Mouse (Mus musculus) hindbrain, embryonic 15.5 days (tissue): ENCODE measurements at regions not wholly inside any gene's neighbourhood (a gene's known extent, or its start where the extent isn't known, plus 50 kb on each side); places are given as distances from the start of the nearest gene placed in this dataset.

Experiments
- ATAC-seq: fragments of 200-750 bp; cut with Nextera tagmentation; 2 replicates; pipeline ENCODE4 v1.8.0; 2017; ENCODE audit warnings: low read depth, moderate number of reproducible peaks, moderate TSS enrichment; ENCODE audit not compliant: low FRiP score
- H3K27ac ChIP-seq: fragments of 300-500 bp; sonication (generic); replicated peaks from 2 replicates; pipeline ENCODE4 v1.5.1; 2015; ENCODE audit warnings: mild to moderate bottlenecking, inconsistent platforms
- H3K27me3 ChIP-seq: fragments of 300-500 bp; sonication (generic); 2 replicates; pipeline ENCODE4 v1.6.1; 2015; ENCODE audit warnings: control low read depth, inconsistent platforms
- H3K36me3 ChIP-seq: fragments of 300-500 bp; sonication (generic); 2 replicates; pipeline ENCODE4 v1.6.1; 2015; ENCODE audit warnings: control low read depth, inconsistent platforms
- H3K4me1 ChIP-seq: fragments of 300-500 bp; sonication (generic); replicated peaks from 2 replicates; pipeline ENCODE4 v1.6.1; 2015; ENCODE audit warnings: control low read depth, inconsistent platforms
- H3K4me2 ChIP-seq: fragments of 300-500 bp; sonication (generic); 2 replicates; pipeline ENCODE4 v1.6.1; 2015; ENCODE audit warnings: moderate library complexity, mild to moderate bottlenecking, inconsistent platforms
- H3K4me3 ChIP-seq: fragments of 300-500 bp; sonication (generic); 2 replicates; pipeline ENCODE4 v1.5.1; 2015; ENCODE audit warnings: mild to moderate bottlenecking, inconsistent platforms
- H3K9ac ChIP-seq: fragments of 300-500 bp; sonication (generic); 2 replicates; pipeline ENCODE4 v1.6.1; 2015; ENCODE audit warnings: inconsistent platforms
- H3K9me3 ChIP-seq: fragments of 300-500 bp; sonication (generic); 2 replicates; pipeline ENCODE4 v1.6.1; 2016; ENCODE audit warnings: control low read depth, inconsistent platforms
- WGBS: fragments of 180-500 bp; shearing (Covaris S2); methylation state at CpG from one replicate; pipeline ENCODE4 v1.1.7; 2015; 5-methylcytosine and 5-hydroxymethylcytosine counted together

DNA sequence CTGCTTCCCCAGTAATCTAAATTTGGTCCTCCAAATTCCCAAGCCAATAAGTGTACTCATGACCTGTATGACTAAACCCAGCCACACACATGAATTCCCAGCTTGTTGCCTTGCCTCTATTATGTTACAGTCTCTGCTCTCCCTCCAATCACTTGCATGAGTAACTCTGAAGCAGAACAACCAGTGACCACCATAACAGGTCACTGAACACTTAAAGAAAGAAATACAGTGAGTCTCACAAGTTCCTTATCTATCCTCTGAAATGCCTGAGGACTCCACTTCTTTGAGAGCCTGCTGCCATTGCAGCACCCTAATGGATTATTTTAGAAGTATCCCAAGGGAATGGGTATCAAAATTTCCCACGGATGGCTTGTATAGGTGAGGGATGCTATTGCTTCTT, 909.7 kb downstream of the Sorcs3 start:
- H3K4me2 ChIP-seq: no peak overlapping the region
- no peaks in the 10 kb centered on the region for H3K9me3 ChIP-seq
- no peaks in the 10 kb centered on the region for H3K27me3 ChIP-seq
- ATAC-seq: no peak
- H3K4me1 ChIP-seq: no peaks in the 10 kb centered on the region
- no peaks in the 10 kb centered on the region for H3K36me3 ChIP-seq
- 31% methylated on average over 1 of the region's 1 CpGs for WGBS
- no peak overlapping the region for H3K9ac ChIP-seq
- H3K4me3 ChIP-seq: no peak overlapping the region
- no peak overlapping the region for H3K27ac ChIP-seq

GRCm38 (mm10) chr19:49131664-49132063, 925.8 kb downstream of the Sorcs3 start:
- ATAC-seq: no peak
- no peaks in the 10 kb centered on the region for H3K36me3 ChIP-seq
- no peak overlapping the region for H3K4me2 ChIP-seq
- no peaks in the 10 kb centered on the region for H3K27me3 ChIP-seq
- no peaks in the 10 kb centered on the region for H3K9me3 ChIP-seq
- H3K27ac ChIP-seq: no peak overlapping the region
- no peaks in the 10 kb centered on the region; the same call in 1 of the 2 replicates for H3K4me1 ChIP-seq
- no peak overlapping the region for H3K9ac ChIP-seq
- no peak overlapping the region for H3K4me3 ChIP-seq
- 9% methylated on average over 4 of the region's 4 CpGs for WGBS

DNA sequence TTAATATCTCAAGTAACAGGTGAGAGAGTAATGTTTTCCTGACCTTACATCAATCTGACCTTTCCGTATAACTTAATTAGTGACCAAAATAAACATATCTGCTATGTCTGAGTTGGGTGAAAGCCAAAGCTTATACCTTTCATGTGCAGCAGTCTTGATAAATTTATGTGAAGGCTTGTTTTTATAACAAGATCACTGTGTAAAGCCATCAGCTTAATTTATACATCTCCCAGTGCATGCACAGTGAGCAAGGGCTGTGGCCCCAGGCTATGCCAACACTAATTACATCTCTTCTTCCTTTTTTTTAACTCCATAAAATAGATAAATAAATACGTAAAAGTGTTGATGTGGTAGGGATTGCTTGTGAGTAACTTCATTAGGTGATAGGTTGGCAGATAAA, 966.3 kb downstream of the Sorcs3 start:
- Histone ChIP-seq H3K9ac (no peak overlapping the region), H3K4me2 (no peak overlapping the region), H3K36me3 (no peaks in the 10 kb centered on the region), H3K4me3 (no peak overlapping the region), H3K27me3 (no peaks in the 10 kb centered on the region), H3K27ac (no peak overlapping the region), H3K9me3 (no peaks in the 10 kb centered on the region), H3K4me1 (no peaks in the 10 kb centered on the region)
- ATAC-seq: no peak
- 80% methylated on average over 2 of the region's 2 CpGs for WGBS

GRCm38 (mm10) chr19:49207971-49208370, 1002.1 kb downstream of the Sorcs3 start:
- H3K36me3 ChIP-seq: no peaks in the 10 kb centered on the region
- no peak overlapping the region for H3K4me2 ChIP-seq
- H3K27ac ChIP-seq: no peak overlapping the region
- H3K9ac ChIP-seq: no peak overlapping the region
- H3K27me3 ChIP-seq: no peaks in the 10 kb centered on the region
- 65% methylated on average over 3 of the region's 3 CpGs for WGBS
- no peak for ATAC-seq
- no peaks in the 10 kb centered on the region for H3K9me3 ChIP-seq
- H3K4me1 ChIP-seq: no peaks in the 10 kb centered on the region
- H3K4me3 ChIP-seq: no peak overlapping the region

- Histone ChIP-seq H3K9ac (no peak overlapping the region), H3K4me2 (no peak overlapping the region), H3K27me3 (no peaks in the 10 kb centered on the region), H3K27ac (no peak overlapping the region), H3K4me3 (no peak overlapping the region), H3K4me1 (no peaks in the 10 kb centered on the region), H3K36me3 (no peaks in the 10 kb centered on the region), H3K9me3 (no peaks in the 10 kb centered on the region)
- no peak for ATAC-seq
- 64% methylated on average over 2 of the region's 2 CpGs for WGBS
Observed at GRCm38 (mm10) chr19:49242601-49243000, 1036.8 kb downstream of the Sorcs3 start.

GRCm38 (mm10) chr19:49245114-49245714, 1039.4 kb downstream of the Sorcs3 start:
- H3K36me3 ChIP-seq: no peaks in the 10 kb centered on the region
- no peaks in the 10 kb centered on the region for H3K27me3 ChIP-seq
- WGBS: 40% methylated on average over 3 of the region's 3 CpGs
- H3K9ac ChIP-seq: no peak overlapping the region
- H3K9me3 ChIP-seq: no peaks in the 10 kb centered on the region
- no peak overlapping the region for H3K4me3 ChIP-seq
- no peak overlapping the region for H3K4me2 ChIP-seq
- no peak overlapping the region for H3K27ac ChIP-seq
- ATAC-seq: no peak
- no peaks in the 10 kb centered on the region for H3K4me1 ChIP-seq

DNA sequence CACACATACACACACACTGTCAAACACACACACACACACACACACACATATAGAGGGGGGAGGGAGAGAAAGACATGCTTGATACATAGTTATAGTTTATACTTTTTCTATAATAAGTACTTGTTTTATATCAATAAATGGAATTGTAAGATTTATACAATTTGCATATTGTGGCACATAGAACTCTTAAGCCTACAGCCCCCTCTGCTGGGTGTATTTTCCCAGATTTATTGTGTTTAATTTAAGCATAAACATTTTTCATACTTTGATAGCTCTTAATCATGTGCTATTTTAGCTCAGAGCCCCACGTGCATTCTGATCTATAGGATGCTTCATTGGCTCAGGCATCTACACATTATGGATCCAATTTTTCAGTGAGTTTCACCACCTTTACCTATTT, 1058.8 kb downstream of the Sorcs3 start:
- H3K36me3 ChIP-seq: no peaks in the 10 kb centered on the region
- H3K9me3 ChIP-seq: no peaks in the 10 kb centered on the region
- H3K27me3 ChIP-seq: no peaks in the 10 kb centered on the region
- ATAC-seq: no peak
- no peaks in the 10 kb centered on the region for H3K4me1 ChIP-seq
- H3K9ac ChIP-seq: no peak overlapping the region
- 59% methylated on average over 1 of the region's 1 CpGs for WGBS
- H3K4me3 ChIP-seq: no peak overlapping the region
- H3K27ac ChIP-seq: no peak overlapping the region
- no peak overlapping the region for H3K4me2 ChIP-seq

DNA sequence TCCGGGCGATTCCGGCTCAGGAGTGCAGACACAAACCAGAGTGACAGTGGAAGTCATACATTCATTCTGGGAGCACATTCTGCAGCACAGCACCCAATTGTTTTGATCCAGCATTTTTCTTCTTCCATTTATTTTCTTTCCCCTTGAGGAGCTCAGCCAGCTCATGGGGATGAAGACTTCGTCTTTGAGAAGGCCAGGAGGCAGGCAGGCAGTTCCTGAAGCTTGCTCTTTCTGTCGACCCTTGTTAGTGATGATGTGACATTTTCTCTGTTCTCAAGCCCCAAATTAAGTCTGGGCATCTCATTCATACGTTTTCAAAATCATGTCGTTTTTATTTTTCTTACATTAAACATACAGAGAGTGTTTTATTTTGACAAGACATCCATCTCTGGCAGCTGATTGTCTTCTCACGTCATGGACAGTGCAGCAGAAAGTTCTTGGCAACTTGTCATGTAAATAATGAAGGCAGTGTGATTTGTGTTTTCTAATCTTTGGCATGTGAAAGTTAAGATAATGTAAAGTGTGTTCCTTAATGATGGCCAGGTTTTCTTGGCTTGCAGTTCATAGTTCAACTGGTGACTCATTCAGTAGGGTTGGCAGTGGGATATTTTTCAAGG, 1062.1 kb downstream of the Sorcs3 start:
- Histone ChIP-seq H3K36me3 (no peaks in the 10 kb centered on the region), H3K4me2 (no peak overlapping the region), H3K4me3 (no peak overlapping the region), H3K9me3 (no peaks in the 10 kb centered on the region), H3K27me3 (no peaks in the 10 kb centered on the region), H3K4me1 (no peaks in the 10 kb centered on the region), H3K27ac (no peak overlapping the region), H3K9ac (no peak overlapping the region)
- WGBS: 70% methylated on average over 8 of the region's 8 CpGs
- ATAC-seq: no peak

GRCm38 (mm10) chr19:49282626-49283261, 1076.9 kb downstream of the Sorcs3 start:
- Histone ChIP-seq H3K4me2 (no peak overlapping the region), H3K4me1 (0 out of 2 replicates have a peak, but pooled peaks cover 4% of the 10 kb centered on the region), H3K4me3 (no peak overlapping the region), H3K27ac (no peak overlapping the region), H3K9ac (no peak overlapping the region), H3K27me3 (no peaks in the 10 kb centered on the region), H3K36me3 (no peaks in the 10 kb centered on the region), H3K9me3 (no peaks in the 10 kb centered on the region)
- 31% methylated on average over 8 of the region's 8 CpGs for WGBS
- ATAC-seq: no peak

GRCm38 (mm10) chr19:49294980-49295379, 1089.2 kb downstream of the Sorcs3 start:
- H3K27ac ChIP-seq: no peak overlapping the region
- H3K4me2 ChIP-seq: no peak overlapping the region
- H3K9ac ChIP-seq: no peak overlapping the region
- H3K27me3 ChIP-seq: no peaks in the 10 kb centered on the region
- ATAC-seq: no peak
- H3K4me1 ChIP-seq: peaks cover 5% of the 10 kb centered on the region
- no peaks in the 10 kb centered on the region for H3K36me3 ChIP-seq
- no peaks in the 10 kb centered on the region for H3K9me3 ChIP-seq
- no peak overlapping the region for H3K4me3 ChIP-seq
- WGBS: 81% methylated on average over 2 of the region's 2 CpGs

GRCm38 (mm10) chr19:49299351-49300271, 1093.8 kb downstream of the Sorcs3 start:
- peak; percentile 69 for ATAC-seq
- Histone ChIP-seq H3K27ac (no peak overlapping the region), H3K27me3 (no peaks in the 10 kb centered on the region), H3K4me2 (peak overlapping the region; percentile 12), H3K9me3 (no peaks in the 10 kb centered on the region), H3K36me3 (no peaks in the 10 kb centered on the region), H3K4me1 (peaks cover 5% of the 10 kb centered on the region), H3K9ac (no peak overlapping the region), H3K4me3 (0 out of 2 replicates have a peak overlapping the region, but pooled peaks have one; percentile 3)
- WGBS: 22% methylated on average over 10 of the region's 10 CpGs
